ENCODE assay signal across 14 mouse cellular contexts in the genomic region with DNA sequence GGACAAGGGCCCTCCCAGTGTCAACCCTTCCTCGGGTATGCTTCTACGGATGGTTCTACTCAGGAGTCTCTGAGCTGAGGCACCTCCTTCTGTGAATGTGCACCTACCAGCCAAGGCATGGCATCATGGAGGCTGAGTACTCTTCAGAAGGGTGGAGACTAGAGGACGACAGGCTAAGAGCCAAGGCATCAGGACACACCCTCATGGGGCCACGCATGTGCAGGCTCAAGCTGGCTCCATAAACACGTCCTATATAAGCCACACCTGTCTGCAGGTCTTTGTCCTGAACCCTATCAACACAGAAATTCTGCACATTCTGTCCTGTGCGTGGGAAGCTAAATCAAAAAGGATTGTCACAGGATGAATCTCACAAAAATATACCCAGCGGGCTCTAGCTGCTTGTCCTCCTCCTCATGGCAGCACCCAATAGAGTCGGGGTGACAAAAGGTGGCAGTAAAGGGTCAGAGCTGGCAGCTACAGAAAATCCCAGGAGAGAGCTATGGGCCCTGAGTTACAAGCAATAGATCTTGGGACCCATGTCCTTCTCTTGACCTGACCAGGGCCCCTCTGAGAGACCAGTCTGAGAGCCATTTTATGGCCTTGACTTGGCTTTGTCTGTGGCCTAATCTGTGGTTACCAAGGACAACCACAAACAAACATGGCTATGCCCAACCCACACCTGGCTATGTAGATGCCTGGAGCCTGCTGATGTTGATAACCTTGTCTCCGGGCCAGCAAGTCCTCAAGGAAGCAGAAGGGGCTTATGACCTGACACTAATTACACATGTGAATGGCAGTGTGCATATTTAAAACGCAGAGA.
DNase-seq lines count a peak whose midpoint lies in the region; ATAC-seq and TF ChIP-seq lines count a peak whose summit lies in the region.
"Had no signal": no experiment of that assay in that cellular context is flagged by ENCODE, and none has a peak within 500 bp of the region (broad histone marks: within the 10 kb centered on the region; RNA-seq: fewer than 3 reads in every experiment).

No protein-coding gene starts in this region.

- 67% methylated on average over 10 of the region's 10 CpGs for WGBS in lung, adult 2 months
- 66% methylated on average over 10 of the region's 10 CpGs for WGBS in heart, postnatal 0 days
- 65% methylated on average over 10 of the region's 10 CpGs for WGBS in liver, postnatal 0 days (ENCODE audit: insufficient replicate concordance)
- 91% methylated on average over 10 of the region's 10 CpGs for WGBS in hindbrain, embryonic 14.5 days
- 87% methylated on average over 10 of the region's 10 CpGs for WGBS in forebrain, embryonic 14.5 days

- no peak for TF ChIP-seq POLR2A in lung, adult 2 months (IDR thresholded peaks at IDR 0.05; ENCODE audit: borderline replicate concordance, extremely low read depth, low read depth, low read length)

- no peaks in the 10 kb centered on the region for H3K9me3 ChIP-seq in heart, postnatal 0 days (replicated peaks; ENCODE audit: control insufficient read depth, low read length)
- no peaks in the 10 kb centered on the region for H3K9me3 ChIP-seq in liver, postnatal 0 days (ENCODE audit: low read length)
- no peaks in the 10 kb centered on the region for H3K9me3 ChIP-seq in hindbrain, embryonic 14.5 days (ENCODE audit: control insufficient read depth, low read length)
- H3K9me3 ChIP-seq in forebrain, embryonic 14.5 days (replicated peaks; ENCODE audit: control insufficient read depth, low read length) = no peaks in the 10 kb centered on the region
- H3K9me3 ChIP-seq: hindbrain, embryonic 15.5 days had no signal

- no peak for TF ChIP-seq EP300 in heart, postnatal 0 days (IDR thresholded peaks at IDR 0.05; ENCODE audit: low read depth)
- TF ChIP-seq EP300 in liver, postnatal 0 days (IDR thresholded peaks at IDR 0.05; ENCODE audit: low read depth) = no peak

- no peak overlapping the region for H3K9ac ChIP-seq in heart, postnatal 0 days (replicated peaks; ENCODE audit: low read depth, low read length)
- H3K9ac ChIP-seq in liver, postnatal 0 days (replicated peaks) = no peak overlapping the region
- H3K9ac ChIP-seq in hindbrain, embryonic 14.5 days = no peak overlapping the region
- no peak overlapping the region for H3K9ac ChIP-seq in forebrain, embryonic 14.5 days (ENCODE audit: low read length)
- H3K9ac ChIP-seq: hindbrain, embryonic 15.5 days had no signal

- no peaks in the 10 kb centered on the region for H3K36me3 ChIP-seq in heart, postnatal 0 days (replicated peaks; ENCODE audit: control insufficient read depth, insufficient read depth, low read length)
- 0 out of 2 replicates have a peak, but pooled peaks cover 5% of the 10 kb centered on the region for H3K36me3 ChIP-seq in liver, postnatal 0 days (replicated peaks; ENCODE audit: insufficient read depth, low read length)
- H3K36me3 ChIP-seq in hindbrain, embryonic 14.5 days (replicated peaks; ENCODE audit: control insufficient read depth, insufficient read depth) = no peaks in the 10 kb centered on the region
- no peaks in the 10 kb centered on the region for H3K36me3 ChIP-seq in forebrain, embryonic 14.5 days (ENCODE audit: control insufficient read depth, insufficient read depth, low read length)
- H3K36me3 ChIP-seq: hindbrain, embryonic 15.5 days had no signal

- H3K4me3 ChIP-seq in lung, adult 2 months (replicated peaks; ENCODE audit: extremely low read depth, low read depth, low read length) = no peak overlapping the region
- no peak overlapping the region for H3K4me3 ChIP-seq in heart, postnatal 0 days (ENCODE audit: low read depth, low read length)
- H3K4me3 ChIP-seq in liver, postnatal 0 days (ENCODE audit: low read depth, low read length) = no peak overlapping the region
- no peak overlapping the region for H3K4me3 ChIP-seq in hindbrain, embryonic 14.5 days (replicated peaks; ENCODE audit: low read length)
- no peak overlapping the region for H3K4me3 ChIP-seq in forebrain, embryonic 14.5 days (ENCODE audit: low read depth, low read length)
- H3K4me3 ChIP-seq: hindbrain, embryonic 15.5 days; myocyte had no signal

- no peaks in the 10 kb centered on the region for H3K27me3 ChIP-seq in heart, postnatal 0 days (ENCODE audit: control insufficient read depth, insufficient read depth, low read length)
- no peaks in the 10 kb centered on the region for H3K27me3 ChIP-seq in liver, postnatal 0 days (ENCODE audit: insufficient read depth, low read length)
- no peaks in the 10 kb centered on the region for H3K27me3 ChIP-seq in hindbrain, embryonic 14.5 days (ENCODE audit: control insufficient read depth, insufficient read depth, low read length)
- no peaks in the 10 kb centered on the region for H3K27me3 ChIP-seq in forebrain, embryonic 14.5 days (replicated peaks; ENCODE audit: control insufficient read depth, insufficient read depth, low read length)
- H3K27me3 ChIP-seq: hindbrain, embryonic 15.5 days had no signal

- no peak overlapping the region for H3K4me2 ChIP-seq in heart, postnatal 0 days (ENCODE audit: low read depth, low read length)
- no peak overlapping the region for H3K4me2 ChIP-seq in liver, postnatal 0 days (ENCODE audit: low read depth, low read length)
- no peak overlapping the region for H3K4me2 ChIP-seq in hindbrain, embryonic 14.5 days (replicated peaks)
- H3K4me2 ChIP-seq in forebrain, embryonic 14.5 days (ENCODE audit: low read length) = no peak overlapping the region
- H3K4me2 ChIP-seq: hindbrain, embryonic 15.5 days had no signal

- H3K27ac ChIP-seq in heart, postnatal 0 days (ENCODE audit: low read depth) = no peak overlapping the region
- no peak overlapping the region for H3K27ac ChIP-seq in liver, postnatal 0 days (ENCODE audit: low read depth)
- no peak overlapping the region for H3K27ac ChIP-seq in hindbrain, embryonic 14.5 days
- no peak overlapping the region for H3K27ac ChIP-seq in forebrain, embryonic 14.5 days (ENCODE audit: low read depth, low read length)
- H3K27ac ChIP-seq: hindbrain, embryonic 15.5 days; macrophage had no signal

- TF ChIP-seq CTCF in lung, adult 2 months (IDR thresholded peaks at IDR 0.05; ENCODE audit: insufficient read depth, low read length) = no peak
- TF ChIP-seq CTCF in heart, postnatal 0 days (IDR thresholded peaks at IDR 0.05; ENCODE audit: low read depth) = peak; percentile 27
- no peak; the same call in 1 of the 2 replicates for TF ChIP-seq CTCF in liver, postnatal 0 days (IDR thresholded peaks at IDR 0.05; ENCODE audit: low read depth)

- peaks cover 4% of the 10 kb centered on the region; the same call in 1 of the 2 replicates for H3K4me1 ChIP-seq in lung, adult 2 months (ENCODE audit: control insufficient read depth, insufficient read depth, low read length)
- peaks cover 61% of the 10 kb centered on the region for H3K4me1 ChIP-seq in heart, postnatal 0 days (ENCODE audit: control insufficient read depth, insufficient read depth)
- no peaks in the 10 kb centered on the region; the same call in 1 of the 2 replicates for H3K4me1 ChIP-seq in liver, postnatal 0 days (ENCODE audit: insufficient read depth)
- no peaks in the 10 kb centered on the region for H3K4me1 ChIP-seq in hindbrain, embryonic 14.5 days (replicated peaks; ENCODE audit: control insufficient read depth, insufficient read depth, low read length)
- 0 out of 2 replicates have a peak, but pooled peaks cover 6% of the 10 kb centered on the region for H3K4me1 ChIP-seq in forebrain, embryonic 14.5 days (ENCODE audit: control insufficient read depth, insufficient read depth, low read length)
- H3K4me1 ChIP-seq: hindbrain, embryonic 15.5 days had no signal

- peak; percentile 36 for DNase-seq in lung, adult 2 months
- DNase-seq in lung, postnatal 14 days = no peak
- no peak for DNase-seq in heart, postnatal 0 days (ENCODE audit: low spot score)
- no peak for DNase-seq in liver, postnatal 0 days
- no peak for DNase-seq in cerebellum, postnatal 4 days (ENCODE audit: low spot score in 2 of 2)
- no peak for DNase-seq in hindbrain, embryonic 14.5 days (ENCODE audit: low spot score)
- no peak for DNase-seq in forebrain, embryonic 14.5 days (ENCODE audit: low spot score)
- DNase-seq: cerebellum, postnatal 10 days; kidney, postnatal 4 days; thymus, postnatal 36 days had no signal

- no peak for ATAC-seq in heart, postnatal 0 days (ENCODE audit: insufficient read depth, low read depth)
- 0 out of 2 replicates have a peak, but pooled peaks have one; percentile 25 for ATAC-seq in liver, postnatal 0 days
- no peak for ATAC-seq in hindbrain, embryonic 14.5 days (ENCODE audit: low FRiP score)
- no peak for ATAC-seq in forebrain, embryonic 14.5 days
- ATAC-seq: activated CD4-positive, CD25-positive, alpha-beta regulatory T cell, adult 4 months had no signal
